22 mouse cellular contexts compared by ENCODE assay signal in genomic region chr10:61234319-61234718, GRCm38 (mm10). TPM values are rescaled to one million over a fixed set of nuclear protein-coding genes. Genes with fewer than 3 reads are reported as not detected.
DNase-seq lines count a peak whose midpoint lies in the region; ATAC-seq and TF ChIP-seq lines count a peak whose summit lies in the region.
"Had no signal": no experiment of that assay in that cellular context is flagged by ENCODE, and none has a peak within 500 bp of the region (broad histone marks: within the 10 kb centered on the region; RNA-seq: fewer than 3 reads in every experiment).

No protein-coding gene starts in this region.

- DNase-seq in heart, postnatal 0 days (ENCODE audit: low spot score): no peak
- DNase-seq in heart, adult 18-20 months: no peak
- peak; percentile 54 for DNase-seq in forelimb bud, embryonic 11.5 days (ENCODE audit: low read depth, low spot score)
- DNase-seq in thymus, adult 18-20 months: peak; percentile 40 to 68
- peak; percentile 60 for DNase-seq in thymus, postnatal 4 days
- DNase-seq in layer of hippocampus, postnatal 25 days (ENCODE audit: extremely low spot score in 1 of 2, low spot score in 1 of 2): no peak
- DNase-seq: B cell, adult 2 months; cerebellum, adult 2 months; cerebellum, postnatal 36 days; heart, postnatal 36 days; kidney, postnatal 36 days; layer of hippocampus, adult 9-11 months; right cerebral cortex, adult 18-20 months had no signal

- no peaks in the 10 kb centered on the region for H3K36me3 ChIP-seq in heart, postnatal 0 days (replicated peaks; ENCODE audit: control insufficient read depth, insufficient read depth, low read length)
- H3K36me3 ChIP-seq in forebrain, embryonic 13.5 days (ENCODE audit: poor library complexity, severe bottlenecking): no peaks in the 10 kb centered on the region
- H3K36me3 ChIP-seq: embryonic facial prominence, embryonic 12.5 days; forebrain, embryonic 15.5 days; heart, embryonic 12.5 days; limb, embryonic 15.5 days; midbrain, embryonic 15.5 days had no signal

- no peaks in the 10 kb centered on the region for H3K9me3 ChIP-seq in heart, postnatal 0 days (replicated peaks; ENCODE audit: control insufficient read depth, low read length)
- H3K9me3 ChIP-seq in forebrain, embryonic 13.5 days (replicated peaks): peaks cover 5% of the 10 kb centered on the region; the same call in 1 of the 2 replicates
- H3K9me3 ChIP-seq: forebrain, embryonic 15.5 days; midbrain, embryonic 15.5 days had no signal

- no peak overlapping the region for H3K4me3 ChIP-seq in heart, postnatal 0 days (ENCODE audit: low read depth, low read length)
- no peak overlapping the region for H3K4me3 ChIP-seq in forebrain, embryonic 13.5 days
- H3K4me3 ChIP-seq: embryonic facial prominence, embryonic 12.5 days; forebrain, embryonic 15.5 days; heart, embryonic 12.5 days; limb, embryonic 15.5 days; midbrain, embryonic 15.5 days had no signal

- no peaks in the 10 kb centered on the region for H3K27me3 ChIP-seq in heart, postnatal 0 days (ENCODE audit: control insufficient read depth, insufficient read depth, low read length)
- no peaks in the 10 kb centered on the region for H3K27me3 ChIP-seq in forebrain, embryonic 13.5 days
- H3K27me3 ChIP-seq: embryonic facial prominence, embryonic 12.5 days; forebrain, embryonic 15.5 days; limb, embryonic 15.5 days; midbrain, embryonic 15.5 days had no signal

- TF ChIP-seq EP300 in heart, postnatal 0 days (IDR thresholded peaks at IDR 0.05; ENCODE audit: low read depth): no peak

- peak overlapping the region; percentile 7; the same call in 1 of the 2 replicates for H3K27ac ChIP-seq in heart, postnatal 0 days (ENCODE audit: low read depth)
- H3K27ac ChIP-seq in forebrain, embryonic 13.5 days: no peak overlapping the region
- H3K27ac ChIP-seq: embryonic facial prominence, embryonic 12.5 days; forebrain, embryonic 15.5 days; hindbrain, embryonic 14.5 days; limb, embryonic 15.5 days; midbrain, embryonic 15.5 days had no signal

- TF ChIP-seq CTCF in heart, postnatal 0 days (IDR thresholded peaks at IDR 0.05; ENCODE audit: low read depth): no peak

- 82% methylated on average over 4 of the region's 4 CpGs for WGBS in heart, postnatal 0 days
- WGBS in forebrain, embryonic 13.5 days: 79% methylated on average over 4 of the region's 4 CpGs

- no peak overlapping the region for H3K4me2 ChIP-seq in heart, postnatal 0 days (ENCODE audit: low read depth, low read length)
- H3K4me2 ChIP-seq in forebrain, embryonic 13.5 days: no peak overlapping the region
- H3K4me2 ChIP-seq: embryonic facial prominence, embryonic 12.5 days; forebrain, embryonic 15.5 days; heart, embryonic 12.5 days; hindbrain, embryonic 14.5 days; limb, embryonic 15.5 days; midbrain, embryonic 15.5 days had no signal

- no peak for ATAC-seq in heart, postnatal 0 days (ENCODE audit: insufficient read depth, low read depth)
- ATAC-seq in forebrain, embryonic 13.5 days: no peak
- ATAC-seq: forebrain, embryonic 15.5 days; intestine, embryonic 16.5 days; lung, postnatal 0 days; midbrain, embryonic 15.5 days had no signal

- H3K9ac ChIP-seq in heart, postnatal 0 days (replicated peaks; ENCODE audit: low read depth, low read length): no peak overlapping the region
- no peak overlapping the region for H3K9ac ChIP-seq in forebrain, embryonic 13.5 days
- H3K9ac ChIP-seq: embryonic facial prominence, embryonic 12.5 days; forebrain, embryonic 15.5 days; heart, embryonic 12.5 days; hindbrain, embryonic 14.5 days; limb, embryonic 15.5 days; midbrain, embryonic 15.5 days had no signal

- H3K4me1 ChIP-seq in heart, postnatal 0 days (ENCODE audit: control insufficient read depth, insufficient read depth): no peaks in the 10 kb centered on the region
- H3K4me1 ChIP-seq in forebrain, embryonic 13.5 days: no peaks in the 10 kb centered on the region
- H3K4me1 ChIP-seq: forebrain, embryonic 15.5 days; heart, embryonic 12.5 days; limb, embryonic 15.5 days; midbrain, embryonic 15.5 days had no signal

RNA-seq across cellular contexts. Expression of gene Adamts14, which starts 38.9 kb away (rescaled TPM):
- 4.3 and 6.1 TPM in 2 replicates for total RNA-seq in heart, postnatal 0 days (2014; rRNA removed; ENCODE audit: low replicate concordance)
- 1.0 and 1.2 TPM in 2 replicates for polyA plus RNA-seq in heart, postnatal 0 days (2015; fragmentation: Nextera tagmentation; extraction: Ambion mirVana)
- total RNA-seq in heart, adult 18-20 months (2021): 1 to 10 TPM in 1 of 2 experiments, under 1 TPM in 1; 0.79 to 1.0 TPM
- total RNA-seq in layer of hippocampus, postnatal 25 days (2021): 1 to 10 TPM; 1.3 TPM
- polyA plus RNA-seq in forebrain, embryonic 13.5 days (2015; fragmentation: Nextera tagmentation; extraction: Ambion mirVana): 0.13 TPM in 2 replicates

Comparison
In these comparisons a context has a peak if more than half of its experiments do, and no peak if none do; other contexts are left out.
1. DNase-seq: peak in forelimb bud, embryonic 11.5 days (single experiment), thymus, adult 18-20 months (2 of 2) and thymus, postnatal 4 days (single experiment); none in heart, postnatal 0 days (single experiment), heart, adult 18-20 months (0 of 2) and layer of hippocampus, postnatal 25 days (0 of 2).